Mouse (Mus musculus): ENCODE measurements at regions not wholly inside any gene's neighbourhood (a gene's known extent, or its start where the extent isn't known, plus 50 kb on each side); places are given as distances from the start of the nearest gene placed in this dataset.

DNA sequence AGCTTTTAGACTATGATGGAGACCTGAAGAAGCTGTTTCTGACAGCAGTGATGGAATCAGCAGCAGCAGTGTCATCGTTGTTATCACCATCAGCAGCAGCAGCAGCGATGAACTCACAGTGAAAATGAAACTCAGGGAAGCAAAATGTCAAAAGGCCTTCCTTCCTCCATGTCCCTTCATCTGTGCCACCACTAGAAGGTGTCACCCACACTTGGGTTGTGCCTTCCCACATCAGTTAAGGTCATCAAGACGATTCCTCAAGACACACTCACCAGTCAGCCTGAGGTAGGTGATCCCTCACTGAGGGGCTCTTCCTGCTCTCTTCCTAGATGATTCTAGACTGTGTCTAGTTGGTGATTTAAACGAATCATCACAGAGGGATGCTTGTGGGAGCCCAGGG lies 87.3 kb upstream of the Ahi1 start:
- Histone ChIP-seq H3K4me1 (ENCODE audit: control insufficient read depth, insufficient read depth, low read length) (no peaks in the 10 kb centered on the region), H3K27ac (replicated peaks; ENCODE audit: insufficient read depth, low read depth, low read length) (no peak overlapping the region), H3K27me3 (ENCODE audit: control insufficient read depth, insufficient read depth, low read length) (no peaks in the 10 kb centered on the region), H3K9ac (ENCODE audit: low read depth, low read length) (no peak overlapping the region), H3K4me3 (ENCODE audit: insufficient read depth, low read depth, low read length) (no peak overlapping the region), H3K79me2 (ENCODE audit: control insufficient read depth, insufficient read depth, low read length) (no peaks in the 10 kb centered on the region), H3K36me3 (ENCODE audit: control insufficient read depth, insufficient read depth, low read length) (no peaks in the 10 kb centered on the region)
- TF ChIP-seq CTCF (IDR thresholded peaks at IDR 0.05; ENCODE audit: low read depth, low read length) (no peak), POLR2A (IDR thresholded peaks at IDR 0.05; ENCODE audit: extremely low read depth, insufficient read depth, low read length) (no peak)
- no peak for DNase-seq (ENCODE audit: extremely low read depth, low read depth, low spot score)
- 69% methylated on average over 4 of the region's 4 CpGs for WGBS

DNA sequence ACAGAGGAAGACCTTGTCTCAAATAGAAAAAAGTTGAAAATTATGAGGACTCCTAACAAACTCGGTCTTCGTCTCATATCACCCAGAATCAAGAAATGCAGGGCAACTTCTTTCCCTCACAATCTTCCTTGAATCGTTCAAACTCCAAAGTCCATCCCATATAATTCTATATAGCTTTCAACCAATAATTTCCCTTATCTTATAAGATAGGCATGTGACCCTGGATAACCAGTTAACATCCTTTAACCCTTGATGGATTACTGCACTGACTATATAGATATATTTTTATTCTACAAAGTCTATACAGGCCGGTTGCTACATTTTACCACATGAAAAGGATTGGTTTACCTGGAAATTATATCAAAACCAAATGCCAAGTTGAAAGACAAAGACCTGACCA lies 94.9 kb upstream of the Ahi1 start:
- Histone ChIP-seq H3K4me1 (ENCODE audit: control insufficient read depth, insufficient read depth, low read length) (no peaks in the 10 kb centered on the region), H3K36me3 (ENCODE audit: control insufficient read depth, insufficient read depth, low read length) (no peaks in the 10 kb centered on the region), H3K9ac (ENCODE audit: low read depth, low read length) (no peak overlapping the region), H3K4me3 (ENCODE audit: insufficient read depth, low read depth, low read length) (no peak overlapping the region), H3K79me2 (ENCODE audit: control insufficient read depth, insufficient read depth, low read length) (no peaks in the 10 kb centered on the region), H3K27ac (replicated peaks; ENCODE audit: insufficient read depth, low read depth, low read length) (no peak overlapping the region), H3K27me3 (ENCODE audit: control insufficient read depth, insufficient read depth, low read length) (no peaks in the 10 kb centered on the region)
- DNase-seq (ENCODE audit: extremely low read depth, low read depth, low spot score), result no peak
- TF ChIP-seq CTCF (IDR thresholded peaks at IDR 0.05; ENCODE audit: low read depth, low read length), result no peak
- TF ChIP-seq POLR2A (IDR thresholded peaks at IDR 0.05; ENCODE audit: extremely low read depth, insufficient read depth, low read length), result no peak
- 94% methylated on average over 4 of the region's 4 CpGs for WGBS

GRCm38 (mm10) chr10:20854621-20855363 lies 97.6 kb upstream of the Ahi1 start:
- WGBS, result 46% methylated on average over 14 of the region's 14 CpGs
- no peaks in the 10 kb centered on the region for H3K79me2 ChIP-seq (ENCODE audit: control insufficient read depth, insufficient read depth, low read length)
- no peak overlapping the region for H3K9ac ChIP-seq (ENCODE audit: low read depth, low read length)
- no peaks in the 10 kb centered on the region for H3K4me1 ChIP-seq (ENCODE audit: control insufficient read depth, insufficient read depth, low read length)
- no peak overlapping the region for H3K27ac ChIP-seq (replicated peaks; ENCODE audit: insufficient read depth, low read depth, low read length)
- no peak overlapping the region for H3K4me3 ChIP-seq (ENCODE audit: insufficient read depth, low read depth, low read length)
- TF ChIP-seq POLR2A (IDR thresholded peaks at IDR 0.05; ENCODE audit: extremely low read depth, insufficient read depth, low read length), result no peak
- no peak for TF ChIP-seq CTCF (IDR thresholded peaks at IDR 0.05; ENCODE audit: low read depth, low read length)
- no peak for DNase-seq (ENCODE audit: extremely low read depth, low read depth, low spot score)
- H3K36me3 ChIP-seq (ENCODE audit: control insufficient read depth, insufficient read depth, low read length), result no peaks in the 10 kb centered on the region
- H3K27me3 ChIP-seq (ENCODE audit: control insufficient read depth, insufficient read depth, low read length), result no peaks in the 10 kb centered on the region

GRCm38 (mm10) chr10:20847287-20847686 lies 105.1 kb upstream of the Ahi1 start:
- Histone ChIP-seq H3K27me3 (ENCODE audit: control insufficient read depth, insufficient read depth, low read length) (no peaks in the 10 kb centered on the region), H3K36me3 (ENCODE audit: control insufficient read depth, insufficient read depth, low read length) (no peaks in the 10 kb centered on the region), H3K4me3 (ENCODE audit: insufficient read depth, low read depth, low read length) (no peak overlapping the region), H3K4me1 (ENCODE audit: control insufficient read depth, insufficient read depth, low read length) (no peaks in the 10 kb centered on the region), H3K27ac (replicated peaks; ENCODE audit: insufficient read depth, low read depth, low read length) (no peak overlapping the region), H3K9ac (ENCODE audit: low read depth, low read length) (no peak overlapping the region), H3K79me2 (ENCODE audit: control insufficient read depth, insufficient read depth, low read length) (no peaks in the 10 kb centered on the region)
- 90% methylated on average over 8 of the region's 8 CpGs for WGBS
- TF ChIP-seq POLR2A (IDR thresholded peaks at IDR 0.05; ENCODE audit: extremely low read depth, insufficient read depth, low read length) (no peak), CTCF (IDR thresholded peaks at IDR 0.05; ENCODE audit: low read depth, low read length) (no peak)
- DNase-seq (ENCODE audit: extremely low read depth, low read depth, low spot score), result no peak

- DNase-seq (ENCODE audit: extremely low read depth, low read depth, low spot score), result no peak
- WGBS, result 59% methylated on average over 3 of the region's 3 CpGs
These were observed 109.1 kb upstream of the Ahi1 start for GRCm38 (mm10) chr10:20843277-20843676.

GRCm38 (mm10) chr10:20842131-20842530 lies 110.2 kb upstream of the Ahi1 start:
- H3K9ac ChIP-seq (ENCODE audit: low read depth, low read length), result no peak overlapping the region
- no peaks in the 10 kb centered on the region for H3K79me2 ChIP-seq (ENCODE audit: control insufficient read depth, insufficient read depth, low read length)
- no peak overlapping the region for H3K27ac ChIP-seq (replicated peaks; ENCODE audit: insufficient read depth, low read depth, low read length)
- no peaks in the 10 kb centered on the region for H3K36me3 ChIP-seq (ENCODE audit: control insufficient read depth, insufficient read depth, low read length)
- no peaks in the 10 kb centered on the region for H3K27me3 ChIP-seq (ENCODE audit: control insufficient read depth, insufficient read depth, low read length)
- WGBS, result 17% methylated on average over 1 of the region's 1 CpGs
- peaks cover 4% of the 10 kb centered on the region for H3K4me1 ChIP-seq (ENCODE audit: control insufficient read depth, insufficient read depth, low read length)
- no peak overlapping the region for H3K4me3 ChIP-seq (ENCODE audit: insufficient read depth, low read depth, low read length)
- DNase-seq (ENCODE audit: extremely low read depth, low read depth, low spot score), result peak; percentile 60
- TF ChIP-seq POLR2A (IDR thresholded peaks at IDR 0.05; ENCODE audit: extremely low read depth, insufficient read depth, low read length) (no peak), CTCF (IDR thresholded peaks at IDR 0.05; ENCODE audit: low read depth, low read length) (no peak)

More at GRCm38 (mm10) chr10:20843277-20843676, 109.1 kb upstream of the Ahi1 start:
- TF ChIP-seq CTCF (IDR thresholded peaks at IDR 0.05; ENCODE audit: low read depth, low read length) (no peak), POLR2A (IDR thresholded peaks at IDR 0.05; ENCODE audit: extremely low read depth, insufficient read depth, low read length) (no peak)
- H3K79me2 ChIP-seq (ENCODE audit: control insufficient read depth, insufficient read depth, low read length), result no peaks in the 10 kb centered on the region
- H3K4me1 ChIP-seq (ENCODE audit: control insufficient read depth, insufficient read depth, low read length), result peaks cover 4% of the 10 kb centered on the region
- no peak overlapping the region for H3K27ac ChIP-seq (replicated peaks; ENCODE audit: insufficient read depth, low read depth, low read length)
- no peak overlapping the region for H3K9ac ChIP-seq (ENCODE audit: low read depth, low read length)
- no peak overlapping the region for H3K4me3 ChIP-seq (ENCODE audit: insufficient read depth, low read depth, low read length)
- no peaks in the 10 kb centered on the region for H3K27me3 ChIP-seq (ENCODE audit: control insufficient read depth, insufficient read depth, low read length)
- no peaks in the 10 kb centered on the region for H3K36me3 ChIP-seq (ENCODE audit: control insufficient read depth, insufficient read depth, low read length)
